Mouse (Mus musculus) small intestine, adult 2 months (tissue): ENCODE measurements around the gene Ccdc65.

Experiments used
- CTCF ChIP-seq: fragments of 200-500 bp; IDR thresholded peaks from 2 replicates; pipeline ENCODE4 v1.5.1; 2012; ENCODE audit warnings: low read depth, mild to moderate bottlenecking, control low read depth, inconsistent platforms, low read length, moderate library complexity, mixed read lengths; ENCODE audit not compliant: insufficient replicate concordance, insufficient read length; ENCODE audit errors: extremely low read depth
- POLR2A ChIP-seq: fragments of 200-500 bp; IDR thresholded peaks from 2 replicates; pipeline ENCODE4 v1.6.1; 2012; ENCODE audit warnings: low read depth, mild to moderate bottlenecking, control low read depth, inconsistent platforms, low read length, moderate library complexity

DNA sequence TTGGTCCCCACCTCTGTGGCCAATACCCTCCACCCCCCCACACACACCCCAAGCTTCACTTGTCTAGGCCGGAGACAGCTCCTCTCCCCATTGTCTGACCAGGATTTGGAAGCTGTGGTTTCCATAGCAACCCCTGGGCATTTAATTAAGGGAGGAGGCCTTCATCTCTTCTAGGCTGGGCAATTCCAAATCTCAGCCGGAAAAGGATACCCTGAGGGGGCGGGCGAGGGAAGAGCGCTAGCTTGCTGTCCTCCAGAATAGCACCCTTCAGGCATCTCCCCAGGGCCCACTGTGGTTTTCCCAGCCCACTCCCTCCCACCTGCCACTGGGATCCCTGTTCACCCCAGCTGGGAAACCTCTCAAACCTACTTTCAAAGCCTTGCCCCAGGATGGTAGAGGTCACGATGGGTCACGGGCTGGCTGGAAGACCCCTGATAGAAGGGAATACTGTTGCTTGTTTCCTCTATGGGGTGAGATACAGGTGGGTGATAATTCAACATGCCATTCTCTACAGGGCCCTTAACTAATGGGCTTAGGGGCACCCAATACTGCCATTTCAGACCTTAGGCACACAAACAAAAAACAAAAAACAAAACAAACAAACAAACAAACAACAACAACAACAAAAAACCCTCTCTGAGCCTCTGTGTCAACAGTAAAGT lies 16.4 kb upstream of the Ccdc65 start:
- TF ChIP-seq POLR2A (no peak), CTCF (no peak)
